Mouse (Mus musculus): ENCODE results near the gene Hace1.

Hace1 gene

DNA sequence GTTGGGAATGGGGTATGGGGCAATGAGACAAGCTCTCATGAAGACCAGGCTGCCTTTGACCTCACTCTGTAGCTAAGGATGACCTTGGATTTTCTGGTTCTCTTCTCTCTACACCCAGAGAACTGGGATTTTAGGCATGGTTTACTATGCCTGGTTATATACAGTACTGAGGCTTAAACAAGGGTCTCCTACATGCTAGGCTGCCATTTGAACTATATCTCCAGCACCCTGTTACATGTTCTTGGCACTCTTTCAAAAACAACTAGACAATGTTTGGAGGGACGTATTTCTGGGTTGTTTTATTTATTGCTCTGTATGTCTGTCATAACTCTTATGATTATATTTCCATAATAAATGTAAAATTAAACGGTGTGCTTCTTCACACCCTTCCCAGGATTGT, 129.2 kb downstream of the Hace1 start:
- DNase-seq (ENCODE audit: low spot score), result no peak

DNA sequence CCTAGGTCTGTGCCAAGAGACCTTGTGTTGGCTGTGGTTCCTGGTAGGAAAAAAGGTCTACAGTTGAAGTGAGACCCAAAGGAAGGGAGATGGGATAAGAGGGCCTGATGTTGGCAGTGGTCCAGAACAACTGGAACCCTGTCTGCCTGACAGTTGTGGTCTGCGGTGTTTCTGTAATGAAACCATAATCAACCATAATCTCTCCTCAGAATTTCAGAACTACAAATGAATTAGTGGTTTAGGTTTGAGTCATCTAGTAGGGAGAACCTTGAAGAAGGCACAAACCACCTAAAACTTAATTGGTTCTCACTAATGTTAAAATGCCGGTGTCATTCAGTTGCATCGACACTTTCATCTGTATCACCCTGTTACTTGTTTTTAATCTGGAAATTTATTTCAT, 133.2 kb downstream of the Hace1 start:
- DNase-seq (ENCODE audit: low spot score), result no peak

GRCm38 (mm10) chr10:45711348-45711747, 133.7 kb downstream of the Hace1 start:
- no peak for DNase-seq (ENCODE audit: low spot score)

Data from urinary bladder, postnatal 25 days (tissue).